Mouse (Mus musculus): ENCODE data around the gene Ikbke. TPM values are rescaled to one million over a fixed set of nuclear protein-coding genes. Genes with fewer than 3 reads are reported as not detected.

Gene Ikbke
- polyA plus RNA-seq, 1 experiment from 2014 or later: 7.1 TPM

GRCm38 (mm10) chr1:131298171-131298570 lies 18.8 kb upstream of the Ikbke start:
- Histone ChIP-seq H3K4me2 (no peak overlapping the region), H3K27me3 (replicated peaks) (no peaks in the 10 kb centered on the region), H3K27ac (no peak overlapping the region), H3K9ac (no peak overlapping the region), H3K4me1 (no peaks in the 10 kb centered on the region), H3K36me3 (peaks cover 5% of the 10 kb centered on the region; the same call in 1 of the 2 replicates), H3K4me3 (replicated peaks) (no peak overlapping the region), H3K9me3 (no peaks in the 10 kb centered on the region)
- WGBS: 95% methylated on average over 9 of the region's 9 CpGs
- ATAC-seq (ENCODE audit: insufficient read depth, low FRiP score, low read depth): no peak

DNA sequence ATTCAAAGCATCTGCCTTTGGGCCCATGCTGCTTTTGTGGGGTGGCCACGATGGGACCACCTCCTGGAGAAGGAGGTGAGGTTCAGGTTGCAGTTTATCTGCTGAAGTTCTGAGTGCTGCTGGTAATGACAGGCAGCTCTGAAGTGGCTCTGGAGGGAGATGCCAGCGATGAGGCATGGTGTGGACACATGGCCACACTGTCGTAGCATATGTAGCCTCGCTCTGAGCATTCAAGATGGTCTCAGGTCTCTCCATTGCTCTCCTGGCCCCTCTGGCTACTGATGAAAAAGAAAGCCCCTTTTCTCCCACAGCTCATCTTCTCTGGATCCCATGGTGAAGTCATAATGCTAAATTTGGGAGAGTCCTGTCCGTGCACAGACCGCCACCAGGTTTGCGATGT lies 17.3 kb upstream of the Ikbke start:
- no peaks in the 10 kb centered on the region for H3K4me1 ChIP-seq
- H3K36me3 ChIP-seq: peaks cover 10% of the 10 kb centered on the region; the same call in 1 of the 2 replicates
- H3K27ac ChIP-seq: no peak overlapping the region
- no peaks in the 10 kb centered on the region for H3K9me3 ChIP-seq
- no peaks in the 10 kb centered on the region for H3K27me3 ChIP-seq (replicated peaks)
- H3K4me2 ChIP-seq: no peak overlapping the region
- 83% methylated on average over 7 of the region's 7 CpGs for WGBS
- no peak for ATAC-seq (ENCODE audit: insufficient read depth, low FRiP score, low read depth)
- H3K4me3 ChIP-seq (replicated peaks): no peak overlapping the region
- H3K9ac ChIP-seq: no peak overlapping the region

DNA sequence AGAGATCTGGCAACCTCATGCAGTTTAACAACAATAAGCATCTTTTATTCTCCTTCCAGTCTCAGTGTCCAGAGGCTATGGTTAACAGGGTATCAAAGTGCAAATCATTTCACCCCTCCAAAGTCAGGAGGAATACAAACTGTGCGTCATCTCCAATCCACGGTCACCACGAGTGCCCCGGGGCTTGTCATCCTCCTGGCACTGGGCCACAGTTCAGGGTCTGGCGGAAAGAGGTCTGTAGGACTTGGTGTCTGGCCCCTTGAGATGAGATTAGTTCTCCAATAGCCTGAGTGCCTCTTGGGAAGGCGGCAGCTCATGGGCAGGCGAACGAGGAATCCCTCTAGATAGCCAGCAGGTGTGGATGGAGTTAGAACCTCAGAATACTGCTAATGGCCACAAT lies 15.8 kb upstream of the Ikbke start:
- Histone ChIP-seq H3K4me2 (no peak overlapping the region), H3K9ac (no peak overlapping the region), H3K36me3 (peaks cover 10% of the 10 kb centered on the region; the same call in 1 of the 2 replicates), H3K4me3 (replicated peaks) (no peak overlapping the region), H3K4me1 (no peaks in the 10 kb centered on the region), H3K27ac (no peak overlapping the region), H3K27me3 (replicated peaks) (no peaks in the 10 kb centered on the region), H3K9me3 (no peaks in the 10 kb centered on the region)
- WGBS: 88% methylated on average over 8 of the region's 8 CpGs
- ATAC-seq (ENCODE audit: insufficient read depth, low FRiP score, low read depth): no peak

DNA sequence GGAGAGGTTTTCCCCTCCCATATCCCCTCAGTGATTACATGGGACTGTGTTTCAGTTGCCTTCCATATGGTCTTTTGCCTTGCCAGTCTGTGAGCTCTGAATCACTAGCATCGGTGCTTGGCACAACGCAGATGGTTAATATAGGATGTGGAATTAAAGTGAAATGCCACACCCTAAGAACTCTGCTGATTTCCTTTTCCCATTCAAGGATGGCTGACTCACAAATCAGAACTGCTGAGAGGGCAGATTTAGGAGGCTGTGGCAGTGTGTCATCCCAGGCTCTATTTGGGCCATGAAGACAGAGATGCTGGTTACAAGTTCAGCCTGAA lies 14.5 kb upstream of the Ikbke start:
- no peak overlapping the region for H3K9ac ChIP-seq
- no peak for ATAC-seq (ENCODE audit: insufficient read depth, low FRiP score, low read depth)
- 89% methylated on average over 2 of the region's 2 CpGs for WGBS
- H3K4me2 ChIP-seq: no peak overlapping the region
- peaks cover 14% of the 10 kb centered on the region; the same call in 1 of the 2 replicates for H3K36me3 ChIP-seq
- no peaks in the 10 kb centered on the region for H3K4me1 ChIP-seq
- no peaks in the 10 kb centered on the region for H3K27me3 ChIP-seq (replicated peaks)
- H3K4me3 ChIP-seq (replicated peaks): no peak overlapping the region
- H3K9me3 ChIP-seq: no peaks in the 10 kb centered on the region
- no peak overlapping the region for H3K27ac ChIP-seq

DNA sequence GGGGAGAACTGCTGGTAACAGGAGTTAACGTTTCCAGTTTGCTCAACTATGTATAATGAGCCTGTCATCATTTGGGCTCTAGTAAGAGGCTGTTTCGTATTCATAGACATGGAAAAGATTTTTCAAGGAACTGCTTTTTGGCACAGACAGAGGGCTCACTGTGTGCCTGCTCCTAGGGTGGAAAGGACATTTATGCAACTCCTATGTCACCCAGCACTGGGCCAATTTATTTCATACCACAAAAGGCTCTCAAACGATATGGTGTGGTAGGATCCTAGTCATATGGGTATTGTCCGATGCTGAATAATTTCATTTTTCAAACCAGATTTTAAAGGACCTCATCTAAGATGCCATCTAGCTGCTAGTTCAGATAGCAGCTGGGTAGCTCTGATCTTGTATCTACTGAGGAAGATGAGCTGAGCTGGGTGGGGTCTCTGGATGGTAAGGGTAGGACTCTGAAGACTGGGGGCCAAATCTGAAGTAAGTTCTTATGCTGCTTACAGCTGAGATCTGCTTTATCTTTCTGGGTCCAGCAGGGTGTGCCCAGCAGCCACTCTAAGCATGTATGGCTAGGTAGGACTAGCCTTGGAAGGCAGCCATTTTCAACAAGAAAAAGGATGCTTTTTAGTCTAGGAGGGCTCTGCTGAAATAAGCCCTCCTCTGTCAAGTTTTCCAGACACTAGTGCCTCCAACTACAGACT lies 14.0 kb upstream of the Ikbke start:
- Histone ChIP-seq H3K9me3 (no peaks in the 10 kb centered on the region), H3K4me1 (no peaks in the 10 kb centered on the region), H3K9ac (no peak overlapping the region), H3K36me3 (peaks cover 14% of the 10 kb centered on the region; the same call in 1 of the 2 replicates), H3K27ac (no peak overlapping the region), H3K4me2 (no peak overlapping the region), H3K4me3 (replicated peaks) (no peak overlapping the region), H3K27me3 (replicated peaks) (no peaks in the 10 kb centered on the region)
- WGBS: 78% methylated on average over 4 of the region's 4 CpGs
- no peak for ATAC-seq (ENCODE audit: insufficient read depth, low FRiP score, low read depth)

DNA sequence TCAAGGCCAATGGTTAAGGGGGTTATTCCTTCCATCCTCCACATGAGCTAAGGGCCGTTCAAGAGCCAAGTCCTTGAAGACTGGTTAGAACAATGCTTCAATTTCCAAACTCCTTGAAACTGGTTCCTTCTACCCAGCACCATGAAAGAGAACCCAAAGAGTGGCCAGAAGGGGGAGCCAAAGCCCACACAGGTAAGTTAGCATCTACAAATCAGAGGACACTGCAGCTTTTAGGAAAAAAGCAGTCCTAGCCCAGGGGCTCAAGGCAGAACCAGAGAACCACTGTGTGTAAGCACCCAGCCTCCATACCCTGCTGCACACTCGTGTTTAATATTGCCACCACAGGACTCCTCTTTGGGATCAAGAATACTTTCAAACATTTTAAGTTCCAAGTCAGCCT lies 11.2 kb upstream of the Ikbke start:
- Histone ChIP-seq H3K4me2 (no peak overlapping the region), H3K27me3 (replicated peaks) (no peaks in the 10 kb centered on the region), H3K4me3 (replicated peaks) (no peak overlapping the region), H3K9me3 (no peaks in the 10 kb centered on the region), H3K9ac (no peak overlapping the region), H3K27ac (no peak overlapping the region), H3K36me3 (0 out of 2 replicates have a peak, but pooled peaks cover 11% of the 10 kb centered on the region), H3K4me1 (no peaks in the 10 kb centered on the region)
- WGBS: 45% methylated on average over 2 of the region's 2 CpGs
- no peak for ATAC-seq (ENCODE audit: insufficient read depth, low FRiP score, low read depth)

DNA sequence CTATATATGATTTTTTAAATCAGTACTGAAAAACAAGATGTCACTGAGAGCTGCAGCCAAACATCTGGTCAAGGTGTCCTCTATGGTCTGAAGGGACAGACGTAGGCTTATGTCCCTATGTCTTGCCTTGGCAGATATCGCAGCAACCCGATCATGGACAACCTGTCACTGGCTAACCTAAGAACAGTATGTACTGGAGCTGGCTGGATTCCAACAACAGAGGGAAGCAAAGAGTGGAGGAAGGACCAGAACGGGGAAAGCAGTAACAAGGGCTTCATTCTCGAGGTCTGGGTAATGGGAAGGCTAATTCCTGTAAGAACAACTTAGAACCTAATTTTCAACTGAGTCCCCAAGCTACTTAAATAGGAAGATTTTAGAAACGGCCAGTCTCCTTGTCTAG lies 9.5 kb upstream of the Ikbke start:
- WGBS: 83% methylated on average over 6 of the region's 6 CpGs

DNA sequence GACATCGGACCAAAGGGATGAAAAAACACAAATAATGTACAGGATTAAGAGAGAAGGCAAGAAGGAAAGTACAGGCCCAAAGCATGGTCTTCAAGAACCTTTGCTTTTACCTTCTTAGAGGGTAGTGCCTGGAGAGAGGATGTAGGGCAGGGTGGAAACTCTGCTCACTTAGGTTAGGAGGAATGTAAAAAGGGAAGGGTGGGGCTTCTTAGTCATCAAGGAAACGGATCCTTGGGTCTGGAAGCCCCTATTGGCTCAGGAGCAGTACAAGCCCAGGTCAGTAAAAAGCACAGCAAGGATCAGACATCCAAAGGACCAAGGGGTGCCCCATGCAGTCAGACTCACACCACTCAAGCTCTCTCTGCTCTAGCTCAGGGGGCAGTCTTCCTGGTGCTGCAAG lies 7.9 kb upstream of the Ikbke start:
- no peak overlapping the region for H3K4me3 ChIP-seq (replicated peaks)
- no peaks in the 10 kb centered on the region for H3K4me1 ChIP-seq
- 65% methylated on average over 2 of the region's 2 CpGs for whole genome bisulfite sequencing
- no peak for ATAC-seq (ENCODE audit: insufficient read depth, low FRiP score, low read depth)
- H3K27ac ChIP-seq: no peak overlapping the region
- no peaks in the 10 kb centered on the region for H3K9me3 ChIP-seq
- no peak overlapping the region for H3K9ac ChIP-seq
- H3K4me2 ChIP-seq: no peak overlapping the region
- H3K27me3 ChIP-seq (replicated peaks): no peaks in the 10 kb centered on the region
- 0 out of 2 replicates have a peak, but pooled peaks cover 5% of the 10 kb centered on the region for H3K36me3 ChIP-seq

More for the DNA sequence above, 9.5 kb upstream of the Ikbke start:
- Histone ChIP-seq H3K4me3 (replicated peaks) (no peak overlapping the region), H3K9me3 (no peaks in the 10 kb centered on the region), H3K27me3 (replicated peaks) (no peaks in the 10 kb centered on the region), H3K4me1 (no peaks in the 10 kb centered on the region), H3K4me2 (no peak overlapping the region), H3K36me3 (0 out of 2 replicates have a peak, but pooled peaks cover 11% of the 10 kb centered on the region), H3K9ac (no peak overlapping the region), H3K27ac (no peak overlapping the region)
- no peak for ATAC-seq (ENCODE audit: insufficient read depth, low FRiP score, low read depth)

- Histone ChIP-seq H3K27ac (no peak overlapping the region), H3K9ac (no peak overlapping the region), H3K4me1 (no peaks in the 10 kb centered on the region), H3K4me3 (replicated peaks) (no peak overlapping the region), H3K36me3 (0 out of 2 replicates have a peak, but pooled peaks cover 5% of the 10 kb centered on the region), H3K4me2 (no peak overlapping the region), H3K9me3 (no peaks in the 10 kb centered on the region), H3K27me3 (replicated peaks) (no peaks in the 10 kb centered on the region)
- ATAC-seq (ENCODE audit: insufficient read depth, low FRiP score, low read depth): no peak
- 63% methylated on average over 5 of the region's 5 CpGs for WGBS
Observed at GRCm38 (mm10) chr1:131286803-131287202, 7.4 kb upstream of the Ikbke start.

DNA sequence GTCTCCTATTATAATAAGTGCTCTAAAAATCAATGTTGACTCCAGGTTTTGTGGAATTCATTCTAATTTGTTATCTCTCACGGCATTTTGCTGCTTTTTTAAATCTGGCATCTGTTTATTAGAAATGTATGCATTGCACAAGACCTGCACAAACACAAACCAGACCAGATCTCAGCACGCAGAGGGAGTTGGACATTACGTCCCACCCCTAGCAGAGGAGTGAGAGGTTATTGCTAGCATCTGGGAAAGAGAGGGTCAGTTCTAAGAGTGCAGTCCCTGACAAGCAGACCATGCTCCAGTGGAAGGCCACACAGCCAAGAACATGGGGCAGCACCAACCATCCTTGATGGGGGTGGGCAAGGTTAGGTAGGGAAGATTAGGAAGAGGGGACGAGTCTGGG lies 5.2 kb upstream of the Ikbke start:
- Histone ChIP-seq H3K4me3 (replicated peaks) (no peak overlapping the region), H3K27me3 (replicated peaks) (no peaks in the 10 kb centered on the region), H3K4me1 (peaks cover 5% of the 10 kb centered on the region), H3K36me3 (0 out of 2 replicates have a peak, but pooled peaks cover 5% of the 10 kb centered on the region), H3K4me2 (no peak overlapping the region), H3K9me3 (no peaks in the 10 kb centered on the region), H3K27ac (no peak overlapping the region), H3K9ac (no peak overlapping the region)
- 61% methylated on average over 4 of the region's 4 CpGs for WGBS
- ATAC-seq (ENCODE audit: insufficient read depth, low FRiP score, low read depth): no peak

DNA sequence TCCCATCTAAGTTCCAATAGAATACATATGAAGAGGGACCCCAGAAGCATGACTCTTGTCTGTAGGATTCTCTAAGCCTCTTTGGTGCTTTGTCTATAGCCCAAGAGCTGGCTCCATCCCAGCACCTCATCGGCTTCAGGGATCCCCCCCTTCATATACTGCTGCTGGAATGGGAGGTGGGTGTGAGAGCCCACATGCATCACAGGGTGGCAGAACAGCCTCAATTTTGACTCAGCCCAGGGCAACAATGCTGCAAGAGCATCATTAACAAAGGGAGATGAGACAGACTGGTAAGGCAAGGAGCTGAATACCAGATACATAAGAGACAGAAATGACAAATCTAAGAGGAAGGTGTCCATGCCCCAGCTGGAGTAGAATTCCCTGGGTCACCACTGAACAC lies 4.8 kb upstream of the Ikbke start:
- H3K9me3 ChIP-seq: no peaks in the 10 kb centered on the region
- H3K4me2 ChIP-seq: no peak overlapping the region
- ATAC-seq (ENCODE audit: insufficient read depth, low FRiP score, low read depth): no peak
- peaks cover 7% of the 10 kb centered on the region for H3K4me1 ChIP-seq
- no peak overlapping the region for H3K9ac ChIP-seq
- H3K27ac ChIP-seq: no peak overlapping the region
- 0 out of 2 replicates have a peak, but pooled peaks cover 2% of the 10 kb centered on the region for H3K36me3 ChIP-seq
- no peak overlapping the region for H3K4me3 ChIP-seq (replicated peaks)
- WGBS: 75% methylated on average over 1 of the region's 1 CpGs
- H3K27me3 ChIP-seq (replicated peaks): no peaks in the 10 kb centered on the region

DNA sequence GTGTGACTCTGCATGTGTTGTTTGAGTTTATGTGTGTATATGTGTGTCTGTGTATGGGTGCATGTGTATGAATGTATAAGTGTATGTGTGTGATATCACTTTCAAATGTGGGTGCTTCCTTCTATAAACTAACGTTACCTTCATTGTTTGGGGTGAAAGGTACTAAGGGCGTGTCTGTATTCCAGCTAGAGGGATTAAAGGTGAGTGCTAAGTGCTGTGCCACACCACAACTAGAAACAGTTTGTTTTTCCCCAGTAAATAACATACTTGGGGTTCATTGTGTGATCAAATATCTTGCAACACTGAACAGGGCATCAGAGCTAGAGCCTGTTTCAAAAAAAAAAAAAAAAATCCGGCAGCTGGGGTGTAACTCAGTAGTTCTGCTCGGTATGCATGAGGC lies 2.3 kb upstream of the Ikbke start:
- WGBS: 53% methylated on average over 4 of the region's 4 CpGs
- H3K9me3 ChIP-seq: no peaks in the 10 kb centered on the region

More for the DNA sequence above, 2.3 kb upstream of the Ikbke start:
- Histone ChIP-seq H3K9ac (no peak overlapping the region), H3K27ac (no peak overlapping the region), H3K36me3 (no peaks in the 10 kb centered on the region), H3K27me3 (replicated peaks) (no peaks in the 10 kb centered on the region), H3K4me3 (replicated peaks) (no peak overlapping the region), H3K4me2 (no peak overlapping the region), H3K4me1 (peaks cover 10% of the 10 kb centered on the region)
- ATAC-seq (ENCODE audit: insufficient read depth, low FRiP score, low read depth): no peak

Measured in stomach, embryonic 15.5 days (tissue).